Mouse (Mus musculus) hindbrain, embryonic 15.5 days (tissue): ENCODE measurements around the gene Fbn1. TPM values are rescaled to one million over a fixed set of nuclear protein-coding genes. Genes with fewer than 3 reads are reported as not detected.

Experiments
- ATAC-seq: fragments of 200-750 bp; cut with Nextera tagmentation; 2 replicates; pipeline ENCODE4 v1.8.0; 2017; ENCODE audit warnings: low read depth, moderate number of reproducible peaks, moderate TSS enrichment; ENCODE audit not compliant: low FRiP score
- H3K27ac ChIP-seq: fragments of 300-500 bp; sonication (generic); replicated peaks from 2 replicates; pipeline ENCODE4 v1.5.1; 2015; ENCODE audit warnings: mild to moderate bottlenecking, inconsistent platforms
- H3K27me3 ChIP-seq: fragments of 300-500 bp; sonication (generic); 2 replicates; pipeline ENCODE4 v1.6.1; 2015; ENCODE audit warnings: control low read depth, inconsistent platforms
- H3K36me3 ChIP-seq: fragments of 300-500 bp; sonication (generic); 2 replicates; pipeline ENCODE4 v1.6.1; 2015; ENCODE audit warnings: control low read depth, inconsistent platforms
- H3K4me1 ChIP-seq: fragments of 300-500 bp; sonication (generic); replicated peaks from 2 replicates; pipeline ENCODE4 v1.6.1; 2015; ENCODE audit warnings: control low read depth, inconsistent platforms
- H3K4me2 ChIP-seq: fragments of 300-500 bp; sonication (generic); 2 replicates; pipeline ENCODE4 v1.6.1; 2015; ENCODE audit warnings: moderate library complexity, mild to moderate bottlenecking, inconsistent platforms
- H3K4me3 ChIP-seq: fragments of 300-500 bp; sonication (generic); 2 replicates; pipeline ENCODE4 v1.5.1; 2015; ENCODE audit warnings: mild to moderate bottlenecking, inconsistent platforms
- H3K9ac ChIP-seq: fragments of 300-500 bp; sonication (generic); 2 replicates; pipeline ENCODE4 v1.6.1; 2015; ENCODE audit warnings: inconsistent platforms
- H3K9me3 ChIP-seq: fragments of 300-500 bp; sonication (generic); 2 replicates; pipeline ENCODE4 v1.6.1; 2016; ENCODE audit warnings: control low read depth, inconsistent platforms
- WGBS: fragments of 180-500 bp; shearing (Covaris S2); methylation state at CpG from one replicate; pipeline ENCODE4 v1.1.7; 2015; 5-methylcytosine and 5-hydroxymethylcytosine counted together
- polyA plus RNA-seq: library from polyadenylated mRNA; unstranded; fragments of >200 nt; fragmentation: Nextera tagmentation; extraction: Ambion mirVana; gene quantifications from 2 replicates; pipeline ENCODE4 v1.2.1, GENCODE M21; 2015

Fbn1 gene
- polyA plus RNA-seq, 1 experiment from 2014 or later: 2.8 TPM

DNA sequence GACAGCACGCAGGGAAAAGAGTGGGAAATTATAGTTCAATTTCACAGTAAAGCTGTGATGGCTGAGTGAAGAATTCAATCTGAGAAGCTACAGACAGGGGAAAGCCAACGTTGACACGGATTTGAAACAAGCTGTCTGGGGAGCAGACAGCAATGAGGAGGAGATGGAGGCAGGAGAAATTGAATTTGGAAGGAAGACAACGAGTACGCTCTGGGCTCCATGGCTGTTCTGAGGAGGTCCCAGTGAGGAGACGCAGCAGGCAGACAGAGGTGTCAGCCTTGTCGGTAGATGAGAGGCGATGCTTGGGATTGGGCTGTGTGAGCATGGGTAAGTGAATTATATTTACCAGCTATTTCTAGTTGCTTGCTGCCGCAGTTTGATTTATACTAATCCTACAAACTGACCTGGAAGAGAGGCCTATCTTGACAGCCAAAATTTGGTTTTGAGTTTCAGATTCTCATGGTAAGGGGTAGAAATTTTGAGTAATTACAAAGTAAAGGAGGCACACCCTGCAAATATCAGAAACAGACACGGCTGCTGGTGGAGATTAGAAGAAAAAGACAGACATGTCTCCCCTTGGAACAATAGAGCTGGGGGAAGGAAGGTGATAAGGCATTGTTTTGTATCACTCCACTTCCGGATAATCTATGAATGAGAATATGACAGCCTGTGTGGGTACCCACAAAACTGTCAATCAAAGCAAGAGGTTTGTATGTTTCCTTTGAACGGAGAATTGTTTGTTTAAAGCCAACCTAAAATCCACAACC is 7.7 kb upstream of the Fbn1 start:
- Histone ChIP-seq H3K27ac (no peak overlapping the region), H3K9me3 (no peaks in the 10 kb centered on the region), H3K36me3 (no peaks in the 10 kb centered on the region), H3K4me1 (no peaks in the 10 kb centered on the region), H3K9ac (no peak overlapping the region), H3K4me2 (no peak overlapping the region), H3K27me3 (no peaks in the 10 kb centered on the region), H3K4me3 (no peak overlapping the region)
- ATAC-seq: no peak
- WGBS: 64% methylated on average over 12 of the region's 12 CpGs

DNA sequence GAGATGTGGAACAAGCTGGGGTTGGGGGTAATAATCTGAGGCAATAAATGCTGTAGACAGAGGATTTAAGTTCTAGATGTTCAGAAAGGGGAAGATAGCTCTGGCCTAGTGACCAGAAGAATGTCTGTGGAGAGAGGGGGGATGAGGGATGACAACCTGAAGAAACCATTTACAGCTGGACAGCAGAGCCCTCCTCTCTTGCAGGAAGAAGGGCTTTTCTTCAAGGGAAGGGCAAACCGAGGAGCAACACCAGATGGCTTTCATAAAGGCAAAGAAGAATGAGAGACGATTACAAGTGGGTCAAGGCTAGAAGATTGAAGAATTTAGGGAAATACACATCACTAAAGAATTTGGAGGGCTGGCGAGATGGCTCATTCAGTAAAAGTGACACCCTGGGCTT is 6.6 kb upstream of the Fbn1 start:
- no peaks in the 10 kb centered on the region for H3K27me3 ChIP-seq
- H3K4me2 ChIP-seq: no peak overlapping the region
- no peak overlapping the region for H3K27ac ChIP-seq
- WGBS: 89% methylated on average over 3 of the region's 3 CpGs
- no peaks in the 10 kb centered on the region for H3K4me1 ChIP-seq
- H3K36me3 ChIP-seq: no peaks in the 10 kb centered on the region
- no peak overlapping the region for H3K4me3 ChIP-seq
- ATAC-seq: no peak
- H3K9me3 ChIP-seq: no peaks in the 10 kb centered on the region
- H3K9ac ChIP-seq: no peak overlapping the region

DNA sequence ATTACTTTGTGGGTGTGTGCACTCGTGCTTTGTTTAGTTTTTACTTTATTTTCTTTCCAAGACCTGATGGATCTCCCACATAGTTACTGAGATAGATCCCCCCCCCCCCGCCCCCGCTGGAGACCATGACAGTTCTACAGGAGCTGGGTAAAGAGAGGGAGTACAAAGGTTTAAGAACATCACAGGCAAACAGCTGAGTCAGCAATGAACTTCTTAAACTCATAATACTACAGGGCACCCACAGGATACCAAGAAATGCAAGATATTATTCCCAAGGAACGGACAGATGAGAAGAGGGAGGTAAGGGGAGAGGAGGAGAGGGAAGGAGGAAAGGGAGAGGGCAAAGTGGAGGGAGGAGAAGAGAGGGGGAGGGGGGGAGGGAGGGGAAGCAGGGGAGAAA is 4.8 kb upstream of the Fbn1 start:
- H3K4me3 ChIP-seq: no peak overlapping the region
- WGBS: 88% methylated on average over 4 of the region's 4 CpGs
- H3K27ac ChIP-seq: no peak overlapping the region
- H3K4me1 ChIP-seq: no peaks in the 10 kb centered on the region
- no peaks in the 10 kb centered on the region for H3K9me3 ChIP-seq
- no peaks in the 10 kb centered on the region for H3K27me3 ChIP-seq
- H3K4me2 ChIP-seq: no peak overlapping the region
- no peak overlapping the region for H3K9ac ChIP-seq
- no peaks in the 10 kb centered on the region for H3K36me3 ChIP-seq
- no peak for ATAC-seq

DNA sequence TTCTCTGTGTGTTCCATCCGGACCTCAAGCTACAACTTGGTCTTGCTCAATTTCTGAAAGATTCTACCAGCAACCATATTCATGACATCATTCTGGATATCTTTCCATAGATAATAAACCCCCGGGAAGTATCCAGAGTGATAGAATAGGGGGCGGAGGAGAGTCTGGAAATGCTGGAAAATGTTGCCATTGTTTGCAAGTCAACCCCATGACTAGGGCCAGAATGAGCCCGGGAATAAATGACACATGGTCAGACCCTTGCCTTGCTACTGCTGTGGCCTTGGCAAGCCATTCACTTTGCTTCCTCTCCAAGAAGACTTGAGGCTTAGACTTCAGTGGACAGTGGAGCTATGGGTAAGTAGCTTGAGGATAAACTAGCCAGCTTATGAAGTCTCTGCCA is 4.1 kb upstream of the Fbn1 start:
- H3K36me3 ChIP-seq: no peaks in the 10 kb centered on the region
- no peaks in the 10 kb centered on the region for H3K9me3 ChIP-seq
- no peak overlapping the region for H3K4me3 ChIP-seq
- no peak overlapping the region for H3K27ac ChIP-seq
- no peaks in the 10 kb centered on the region for H3K27me3 ChIP-seq
- H3K4me1 ChIP-seq: peaks cover 3% of the 10 kb centered on the region
- no peak for ATAC-seq
- WGBS: 72% methylated on average over 4 of the region's 4 CpGs
- no peak overlapping the region for H3K4me2 ChIP-seq
- no peak overlapping the region for H3K9ac ChIP-seq

DNA sequence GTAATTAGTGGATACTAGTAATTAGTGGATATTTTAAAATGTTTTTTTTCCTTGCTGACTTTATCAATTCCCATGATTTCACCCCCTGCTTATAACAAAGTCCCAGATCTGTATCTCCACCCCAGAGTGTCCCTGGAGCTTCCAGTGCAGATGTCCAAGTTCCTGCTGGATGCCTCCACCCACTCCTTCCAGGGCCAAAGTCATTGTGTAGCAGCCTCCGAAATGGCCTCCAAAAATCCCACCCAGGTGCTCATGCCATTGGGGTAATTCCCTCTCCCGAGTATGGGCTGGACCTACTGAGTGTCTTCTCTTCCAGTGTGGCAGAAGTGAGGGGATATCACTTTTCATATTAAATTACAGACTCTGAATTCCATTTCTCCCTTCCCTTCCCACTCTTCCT is 3.0 kb upstream of the Fbn1 start:
- no peak overlapping the region for H3K4me3 ChIP-seq
- 77% methylated on average over 2 of the region's 2 CpGs for WGBS
- no peaks in the 10 kb centered on the region for H3K36me3 ChIP-seq
- no peak overlapping the region for H3K4me2 ChIP-seq
- no peak for ATAC-seq
- no peak overlapping the region for H3K9ac ChIP-seq
- H3K9me3 ChIP-seq: no peaks in the 10 kb centered on the region
- H3K27ac ChIP-seq: no peak overlapping the region
- no peaks in the 10 kb centered on the region for H3K27me3 ChIP-seq
- peaks cover 8% of the 10 kb centered on the region for H3K4me1 ChIP-seq

DNA sequence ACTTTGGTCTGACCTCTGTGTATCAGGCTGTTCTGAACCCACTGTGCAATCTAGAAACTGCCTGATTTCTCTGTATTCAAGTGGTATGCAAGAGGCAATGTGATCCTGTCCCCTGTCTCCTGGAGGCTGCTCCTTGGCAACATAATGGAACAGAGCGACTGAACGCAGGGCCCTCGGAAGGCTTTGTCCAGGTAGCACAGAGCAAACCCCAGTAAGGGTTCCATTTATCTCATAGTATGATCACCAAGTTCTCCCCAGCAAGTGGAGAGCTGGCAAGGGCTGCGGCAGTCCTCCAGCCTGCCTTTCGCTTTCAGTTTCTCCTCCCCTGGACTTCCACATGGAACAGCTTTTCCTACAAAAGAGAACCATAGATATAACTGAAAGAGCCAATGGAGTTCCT is 588 bp upstream of the Fbn1 start:
- no peak overlapping the region for H3K27ac ChIP-seq
- ATAC-seq: no peak
- WGBS: 96% methylated on average over 5 of the region's 5 CpGs

DNA sequence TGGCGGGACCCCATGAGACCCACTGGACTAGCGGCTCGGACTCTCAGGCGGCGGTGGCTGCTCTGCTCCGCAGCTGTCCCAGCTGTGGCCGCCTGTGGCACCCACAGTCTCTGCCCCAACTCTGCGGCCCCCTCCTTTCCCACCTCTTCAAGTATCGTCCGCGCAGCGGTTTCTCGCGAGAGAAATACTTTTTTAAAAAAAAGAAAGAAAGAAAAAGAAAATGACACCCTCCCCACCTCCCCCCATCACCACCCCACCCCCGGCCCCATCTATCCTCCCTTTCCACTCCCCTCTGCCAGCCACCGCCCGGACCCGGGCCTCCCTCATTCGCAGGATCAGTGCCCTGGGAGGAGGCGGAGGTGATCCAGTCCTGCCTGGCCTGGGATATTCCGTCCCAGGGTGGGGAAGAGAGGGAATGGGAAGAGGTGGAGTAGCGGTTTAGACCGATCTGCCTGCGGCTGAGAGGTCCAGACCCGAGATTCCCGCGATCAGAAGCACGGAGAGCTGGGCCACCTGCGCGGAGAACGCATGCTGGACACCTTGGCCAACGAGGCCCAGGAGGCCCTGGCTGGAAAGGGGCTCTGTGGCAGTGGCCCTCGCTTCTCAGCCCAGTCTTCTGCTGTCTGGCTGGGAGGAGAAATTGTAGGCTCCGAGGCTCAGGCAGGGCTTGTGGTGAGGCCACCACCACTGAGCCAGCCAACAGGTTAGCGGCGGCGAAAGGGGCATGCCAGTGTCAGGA is 1.3 kb downstream of the Fbn1 start:
- Histone ChIP-seq H3K9ac (peak overlapping the region; percentile 55), H3K4me3 (peak overlapping the region; percentile 75), H3K4me1 (peaks cover 18% of the 10 kb centered on the region), H3K27me3 (no peaks in the 10 kb centered on the region), H3K4me2 (peak overlapping the region; percentile 94), H3K27ac (peak overlapping the region; percentile 70), H3K36me3 (no peaks in the 10 kb centered on the region), H3K9me3 (no peaks in the 10 kb centered on the region)
- peak; percentile 88 for ATAC-seq
- 2% methylated on average over 37 of the region's 37 CpGs for WGBS

More for the DNA sequence above, 588 bp upstream of the Fbn1 start:
- Histone ChIP-seq H3K4me1 (peaks cover 18% of the 10 kb centered on the region), H3K9me3 (no peaks in the 10 kb centered on the region), H3K27me3 (no peaks in the 10 kb centered on the region), H3K4me2 (no peak overlapping the region), H3K9ac (no peak overlapping the region), H3K36me3 (no peaks in the 10 kb centered on the region), H3K4me3 (no peak overlapping the region)

DNA sequence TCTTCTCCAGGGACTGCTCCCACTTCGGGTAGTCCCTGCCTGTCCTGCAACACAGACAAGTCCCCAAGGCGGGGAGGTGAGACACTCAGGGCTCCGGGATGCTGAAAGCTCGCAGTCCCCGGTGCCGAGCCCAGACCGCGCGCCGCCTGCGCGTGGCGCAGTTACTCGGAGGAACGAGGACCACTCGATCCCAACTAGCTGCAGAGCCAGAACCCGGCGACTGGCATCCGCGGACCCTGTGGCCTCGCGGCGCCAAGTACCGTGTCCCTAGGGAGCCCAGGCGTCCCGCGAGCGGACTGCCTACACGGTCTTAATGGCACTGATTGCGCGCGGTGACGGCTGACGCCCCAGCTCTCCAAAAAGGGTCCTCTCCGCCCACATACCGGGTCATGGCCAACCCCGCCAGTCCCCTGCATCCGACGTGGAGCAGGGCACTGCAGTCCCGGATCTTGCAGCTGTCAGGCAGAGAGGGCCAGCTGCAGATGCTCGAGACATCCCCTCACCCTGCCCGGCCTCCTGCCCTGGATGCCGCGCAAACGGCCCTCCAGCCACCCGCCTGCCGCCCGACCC is 2.0 kb downstream of the Fbn1 start:
- H3K4me2 ChIP-seq: peak overlapping the region; percentile 94
- no peaks in the 10 kb centered on the region for H3K36me3 ChIP-seq
- H3K27ac ChIP-seq: peak overlapping the region; percentile 70
- under 1% methylated on average over 48 of the region's 48 CpGs for WGBS
- H3K4me3 ChIP-seq: peak overlapping the region; percentile 75
- no peaks in the 10 kb centered on the region for H3K9me3 ChIP-seq
- peak; percentile 84 for ATAC-seq
- peaks cover 18% of the 10 kb centered on the region for H3K4me1 ChIP-seq
- peak overlapping the region; percentile 55 for H3K9ac ChIP-seq
- H3K27me3 ChIP-seq: no peaks in the 10 kb centered on the region

DNA sequence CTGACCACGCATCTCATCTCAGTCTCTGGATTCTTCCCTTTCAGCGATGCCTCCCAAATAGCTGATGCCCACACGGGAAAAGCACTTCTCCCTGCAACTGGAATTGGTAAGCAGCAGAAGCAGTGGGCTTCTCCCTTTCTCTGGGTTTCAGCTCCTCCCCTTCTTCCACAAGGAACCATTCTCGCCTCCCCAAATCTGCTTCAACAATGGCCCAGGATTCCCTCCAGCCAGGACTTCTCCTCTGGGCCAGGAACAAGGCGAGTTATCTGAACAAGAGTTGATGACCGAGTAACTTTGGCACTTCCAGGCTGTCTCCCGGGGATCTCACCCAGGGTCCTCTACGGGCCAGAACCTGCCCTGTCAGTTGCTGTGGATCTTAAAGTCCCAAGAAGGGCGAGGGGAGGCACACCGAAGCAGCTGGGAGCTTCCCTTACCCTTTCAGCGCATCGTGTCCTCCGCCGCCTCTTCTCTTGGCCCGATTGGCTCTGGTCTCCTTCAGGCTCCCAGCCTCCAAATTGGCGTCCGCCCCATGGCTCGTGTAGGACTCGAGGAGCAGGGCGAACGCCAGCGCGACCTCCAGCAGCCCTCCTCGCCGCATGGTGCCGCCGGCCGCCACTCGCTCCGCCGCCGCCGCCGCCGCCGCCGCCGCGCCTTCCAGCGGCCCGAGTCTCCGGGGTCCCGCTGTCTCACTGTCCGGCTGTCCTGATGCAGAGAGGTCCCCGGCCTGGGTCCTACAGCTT is 2.6 kb downstream of the Fbn1 start, which contains the start of gene Gm9913:
Gm9913 (plus strand) TSS at position 84 of the 740 bp plus-strand sequence.
- ATAC-seq: no peak; the same call in none of the 2 replicates
- H3K4me3 ChIP-seq: peak within 1 kb of the TSS; percentile 75
- H3K27ac ChIP-seq: peak within 1 kb of the TSS; percentile 70
- peaks cover 18% of the 10 kb centered on the region for H3K4me1 ChIP-seq
- H3K27me3 ChIP-seq: no peaks in the 10 kb centered on the region
- peak within 1 kb of the TSS; percentile 94 for H3K4me2 ChIP-seq
- no peaks in the 10 kb centered on the region for H3K9me3 ChIP-seq
- WGBS: under 1% methylated on average over 42 of the region's 45 CpGs
- no peaks in the 10 kb centered on the region for H3K36me3 ChIP-seq
- H3K9ac ChIP-seq: peak within 1 kb of the TSS; percentile 55

DNA sequence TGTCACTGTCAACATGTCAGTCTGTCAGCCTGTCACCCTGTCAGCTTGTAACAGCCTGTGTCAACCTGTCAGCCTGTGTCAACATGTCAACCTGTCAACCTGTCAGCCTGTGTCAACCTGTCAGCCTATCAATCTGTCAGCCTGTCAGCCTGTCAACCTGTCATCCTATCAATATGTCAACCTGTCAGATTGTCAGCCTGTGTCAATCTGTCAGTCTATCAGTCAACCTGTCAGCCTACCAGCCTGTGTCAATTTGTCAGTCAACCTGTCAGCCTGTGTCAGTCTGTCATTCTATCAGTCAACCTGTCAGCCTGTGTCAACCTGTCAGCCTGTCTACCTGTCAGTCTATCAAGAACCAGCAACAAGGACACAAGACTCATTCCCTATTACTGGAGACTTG is 6.3 kb downstream of the Fbn1 start:
- H3K4me1 ChIP-seq: peaks cover 11% of the 10 kb centered on the region
- no peak overlapping the region for H3K4me3 ChIP-seq
- H3K27ac ChIP-seq: no peak overlapping the region
- no peaks in the 10 kb centered on the region for H3K27me3 ChIP-seq
- no peaks in the 10 kb centered on the region for H3K36me3 ChIP-seq
- ATAC-seq: no peak
- no peak overlapping the region for H3K9ac ChIP-seq
- H3K4me2 ChIP-seq: no peak overlapping the region
- no peaks in the 10 kb centered on the region for H3K9me3 ChIP-seq

DNA sequence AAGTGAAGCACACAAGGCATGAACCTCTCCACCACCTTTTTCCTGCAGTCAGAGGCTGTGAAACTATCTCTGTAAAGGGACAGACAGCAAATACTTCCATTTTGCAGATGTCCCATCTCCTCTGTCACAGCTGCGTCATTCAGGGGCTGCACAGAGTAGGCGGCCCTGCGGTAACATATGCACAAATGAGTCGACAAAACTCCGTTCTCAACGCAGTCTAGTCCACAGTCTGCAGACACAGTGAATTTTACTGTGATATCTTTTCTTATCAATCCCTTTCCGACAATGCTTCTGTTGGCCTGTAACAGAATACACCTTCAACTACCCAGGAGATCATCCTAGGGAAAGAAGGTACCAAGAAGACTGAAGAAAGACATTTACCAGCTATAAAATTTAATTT is 9.6 kb downstream of the Fbn1 start:
- Histone ChIP-seq H3K4me3 (no peak overlapping the region), H3K36me3 (no peaks in the 10 kb centered on the region), H3K27me3 (no peaks in the 10 kb centered on the region), H3K9ac (no peak overlapping the region), H3K27ac (no peak overlapping the region), H3K9me3 (no peaks in the 10 kb centered on the region), H3K4me1 (no peaks in the 10 kb centered on the region), H3K4me2 (no peak overlapping the region)
- no peak for ATAC-seq
- 94% methylated on average over 7 of the region's 7 CpGs for WGBS

DNA sequence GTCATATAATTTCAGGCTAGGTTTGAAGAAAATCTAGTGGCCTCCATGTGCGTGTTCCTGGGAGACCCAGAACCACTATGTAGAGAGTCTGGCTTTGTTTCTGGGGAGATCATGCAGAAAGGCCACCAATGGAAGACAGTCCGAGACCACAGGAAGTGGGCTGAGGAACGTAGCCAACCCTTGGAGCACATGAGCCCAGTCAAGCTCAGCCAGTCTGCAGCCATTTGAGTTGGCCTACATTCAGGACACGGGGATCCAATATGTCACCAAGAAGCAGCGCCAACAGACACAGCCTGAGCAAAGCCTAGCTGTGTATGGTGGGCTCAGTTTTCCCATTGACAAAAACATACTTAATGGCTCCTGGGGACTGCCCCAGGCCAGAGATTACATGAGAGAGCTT is 11.1 kb downstream of the Fbn1 start:
- Histone ChIP-seq H3K27me3 (no peaks in the 10 kb centered on the region), H3K4me2 (no peak overlapping the region), H3K36me3 (no peaks in the 10 kb centered on the region), H3K9ac (no peak overlapping the region), H3K4me3 (no peak overlapping the region), H3K27ac (no peak overlapping the region), H3K9me3 (no peaks in the 10 kb centered on the region), H3K4me1 (no peaks in the 10 kb centered on the region)
- 88% methylated on average over 5 of the region's 5 CpGs for WGBS
- no peak for ATAC-seq
